Mouse (Mus musculus) spleen, adult 2 months (tissue): ENCODE measurements around the gene Lipt2.

Experiments
- CTCF ChIP-seq: fragments of 200-500 bp; IDR thresholded peaks from 2 replicates; pipeline ENCODE4 v1.5.1; 2011; ENCODE audit warnings: mild to moderate bottlenecking, inconsistent platforms; ENCODE audit not compliant: insufficient read depth, insufficient read length, insufficient replicate concordance; ENCODE audit errors: extremely low read depth
- POLR2A ChIP-seq: fragments of 200-500 bp; IDR thresholded peaks from 2 replicates; pipeline ENCODE4 v1.6.1; 2011; ENCODE audit warnings: low read depth, low read length, inconsistent platforms

DNA sequence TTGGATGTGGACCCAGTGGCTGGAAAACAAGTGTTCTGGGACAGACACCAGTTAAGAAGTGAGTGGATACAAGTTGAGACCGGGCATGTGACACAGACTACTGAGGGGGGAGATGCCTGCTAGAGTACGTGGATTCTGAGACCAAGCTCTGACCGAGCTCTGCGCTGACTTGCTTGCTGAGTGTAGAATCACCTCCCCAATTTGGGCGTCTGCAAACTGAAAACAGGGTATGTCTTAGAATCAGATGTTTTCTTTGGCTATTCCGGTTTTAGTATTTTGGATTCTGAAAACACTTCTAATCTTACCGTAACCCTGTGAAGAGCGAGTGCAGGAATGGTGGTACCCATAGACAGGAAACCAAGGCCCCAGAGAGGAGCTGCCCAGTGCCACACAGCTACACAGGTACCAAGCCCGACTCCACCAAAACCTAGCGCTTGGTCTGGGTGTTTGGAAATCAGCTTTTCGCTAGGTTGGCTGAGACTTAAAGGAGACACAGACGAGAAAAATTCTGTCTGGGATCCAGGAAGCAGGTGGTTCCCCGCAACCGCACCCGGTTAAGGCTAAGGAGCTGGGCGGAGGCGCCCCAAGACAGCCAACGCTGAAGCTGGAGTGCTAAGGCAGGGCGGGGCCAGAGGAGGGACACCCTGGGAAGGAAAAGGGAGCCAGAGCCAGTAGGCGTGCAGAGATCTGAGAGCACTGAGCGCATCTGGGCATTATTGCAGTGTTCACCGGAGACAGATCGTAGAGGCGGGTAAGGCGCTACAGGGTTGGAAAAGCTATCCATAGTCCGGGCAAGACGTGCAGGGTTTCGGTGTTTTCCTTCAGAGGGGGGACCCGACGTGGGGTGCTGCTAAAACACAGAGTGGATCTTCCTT lies 19.2 kb downstream of the Lipt2 start:
- TF ChIP-seq CTCF, result no peak
- no peak for TF ChIP-seq POLR2A
